Comparison of ENCODE assay signal across 21 mouse cellular contexts in the genomic region with DNA sequence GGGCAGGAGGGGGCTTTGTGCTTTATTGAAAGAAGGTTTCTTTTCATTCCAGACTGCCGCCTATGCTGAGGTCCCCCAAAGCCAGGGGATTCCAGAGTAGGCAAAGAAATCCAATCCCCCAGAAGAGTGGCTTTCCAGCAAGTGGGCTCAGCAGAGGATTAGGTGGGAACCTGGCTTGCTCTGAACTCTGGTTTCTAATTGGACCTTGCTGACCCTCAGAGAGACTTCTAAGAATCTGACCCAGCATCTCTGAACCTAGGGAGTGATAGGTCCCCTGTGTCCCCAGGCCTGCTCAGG. TPM values are rescaled to one million over a fixed set of nuclear protein-coding genes. Genes with fewer than 3 reads are reported as not detected.
A peak's percentile ranks its signal among the peaks of the same experiment; 100 is the strongest.
DNase-seq lines count a peak whose midpoint lies in the region; ATAC-seq and TF ChIP-seq lines count a peak whose summit lies in the region.
"Had no signal": no experiment of that assay in that cellular context is flagged by ENCODE, and none has a peak within 500 bp of the region (broad histone marks: within the 10 kb centered on the region; RNA-seq: fewer than 3 reads in every experiment).

No protein-coding gene starts in this region.

- H3K4me2 ChIP-seq in embryonic facial prominence, embryonic 12.5 days (replicated peaks), result no peak overlapping the region
- H3K4me2 ChIP-seq in hindbrain, embryonic 12.5 days (replicated peaks), result no peak overlapping the region
- H3K4me2 ChIP-seq in midbrain, embryonic 11.5 days, result no peak overlapping the region
- H3K4me2 ChIP-seq: heart, embryonic 13.5 days; hindbrain, embryonic 15.5 days had no signal

- 0 out of 2 replicates have a peak, but pooled peaks have one; percentile 35 for ATAC-seq in embryonic facial prominence, embryonic 12.5 days (ENCODE audit: insufficient number of reproducible peaks, insufficient read depth, low FRiP score, low TSS enrichment)
- ATAC-seq in hindbrain, embryonic 12.5 days (ENCODE audit: low FRiP score), result no peak
- ATAC-seq in midbrain, embryonic 11.5 days (ENCODE audit: low FRiP score), result no peak; the same call in 1 of the 2 replicates

- no peaks in the 10 kb centered on the region for H3K36me3 ChIP-seq in ES-Bruce4 (ENCODE audit: control insufficient read depth, insufficient read depth, low read length, poor library complexity, severe bottlenecking)
- no peaks in the 10 kb centered on the region for H3K36me3 ChIP-seq in embryonic facial prominence, embryonic 12.5 days
- H3K36me3 ChIP-seq in hindbrain, embryonic 12.5 days, result no peaks in the 10 kb centered on the region
- no peaks in the 10 kb centered on the region for H3K36me3 ChIP-seq in midbrain, embryonic 11.5 days (ENCODE audit: control insufficient read depth, insufficient read depth, low read length)
- H3K36me3 ChIP-seq: heart, embryonic 13.5 days; hindbrain, embryonic 15.5 days had no signal

- no peak for TF ChIP-seq CTCF in ES-Bruce4 (IDR thresholded peaks at IDR 0.05; ENCODE audit: low read depth, low read length)

- no peak overlapping the region for H3K27ac ChIP-seq in ES-Bruce4 (ENCODE audit: insufficient read depth, low read length)
- H3K27ac ChIP-seq in embryonic facial prominence, embryonic 12.5 days, result peak overlapping the region; percentile 90
- peak overlapping the region; percentile 72 for H3K27ac ChIP-seq in hindbrain, embryonic 12.5 days
- H3K27ac ChIP-seq in midbrain, embryonic 11.5 days (ENCODE audit: low read depth, low read length), result peak overlapping the region; percentile 67
- H3K27ac ChIP-seq: heart, embryonic 13.5 days; hindbrain, embryonic 15.5 days; macrophage had no signal

- TF ChIP-seq POLR2A in ES-Bruce4 (IDR thresholded peaks at IDR 0.05; ENCODE audit: insufficient read depth, low read length), result no peak

- TF ChIP-seq EP300 in ES-Bruce4 (IDR thresholded peaks at IDR 0.05; ENCODE audit: insufficient read depth, low read depth, low read length), result no peak

- WGBS in embryonic facial prominence, embryonic 12.5 days, result 0% methylated on average over 1 of the region's 1 CpGs
- 4% methylated on average over 1 of the region's 1 CpGs for WGBS in hindbrain, embryonic 12.5 days
- WGBS in midbrain, embryonic 11.5 days, result 5% methylated on average over 1 of the region's 1 CpGs

- H3K9ac ChIP-seq in ES-Bruce4 (ENCODE audit: low read depth, poor library complexity, severe bottlenecking), result peak overlapping the region; percentile 72
- H3K9ac ChIP-seq in embryonic facial prominence, embryonic 12.5 days, result no peak overlapping the region
- H3K9ac ChIP-seq in hindbrain, embryonic 12.5 days, result no peak overlapping the region
- peak overlapping the region; percentile 48 for H3K9ac ChIP-seq in midbrain, embryonic 11.5 days (ENCODE audit: low read length)
- H3K9ac ChIP-seq: heart, embryonic 13.5 days; hindbrain, embryonic 15.5 days had no signal

- DNase-seq in midbrain, embryonic 11.5 days (ENCODE audit: low spot score, missing footprints), result no peak
- DNase-seq in adipocyte (ENCODE audit: low spot score), result no peak
- DNase-seq in layer of hippocampus, adult 11-12 months (ENCODE audit: low spot score), result no peak
- no peak for DNase-seq in cerebellum, adult 11-12 months
- DNase-seq in left cerebral cortex, adult 8-10 months (ENCODE audit: low spot score in 2 of 2), result no peak
- DNase-seq: adrenal gland, postnatal 14 days; cerebellum, adult 9-11 months; kidney, adult 2 months; kidney, postnatal 36 days; liver; lung, adult 2 months; right cerebral cortex, postnatal 4 days; thymus, adult 18-20 months had no signal

- H3K4me1 ChIP-seq in ES-Bruce4 (ENCODE audit: control insufficient read depth, insufficient read depth, low read length), result no peaks in the 10 kb centered on the region
- H3K4me1 ChIP-seq in embryonic facial prominence, embryonic 12.5 days, result peaks cover 36% of the 10 kb centered on the region
- peaks cover 54% of the 10 kb centered on the region for H3K4me1 ChIP-seq in hindbrain, embryonic 12.5 days
- peaks cover 25% of the 10 kb centered on the region for H3K4me1 ChIP-seq in midbrain, embryonic 11.5 days (ENCODE audit: control insufficient read depth, insufficient read depth, low read length)

- H3K27me3 ChIP-seq in ES-Bruce4 (ENCODE audit: control insufficient read depth, insufficient read depth, low read length, poor library complexity, severe bottlenecking), result no peaks in the 10 kb centered on the region
- H3K27me3 ChIP-seq in embryonic facial prominence, embryonic 12.5 days, result no peaks in the 10 kb centered on the region
- 0 out of 2 replicates have a peak, but pooled peaks cover 7% of the 10 kb centered on the region for H3K27me3 ChIP-seq in hindbrain, embryonic 12.5 days
- no peaks in the 10 kb centered on the region for H3K27me3 ChIP-seq in midbrain, embryonic 11.5 days (ENCODE audit: control insufficient read depth, insufficient read depth, low read length)

- H3K9me3 ChIP-seq in ES-Bruce4 (replicated peaks; ENCODE audit: control insufficient read depth, insufficient read depth, low read length, poor library complexity, severe bottlenecking), result no peaks in the 10 kb centered on the region; the same call in 1 of the 2 replicates
- no peaks in the 10 kb centered on the region for H3K9me3 ChIP-seq in embryonic facial prominence, embryonic 12.5 days
- no peaks in the 10 kb centered on the region for H3K9me3 ChIP-seq in hindbrain, embryonic 12.5 days (replicated peaks)
- H3K9me3 ChIP-seq in midbrain, embryonic 11.5 days (ENCODE audit: control insufficient read depth, low read length), result peaks cover 4% of the 10 kb centered on the region
- H3K9me3 ChIP-seq: hindbrain, embryonic 15.5 days had no signal

- H3K4me3 ChIP-seq in ES-Bruce4 (ENCODE audit: low read depth, low read length), result peak overlapping the region; percentile 52; the same call in 1 of the 2 replicates
- H3K4me3 ChIP-seq in embryonic facial prominence, embryonic 12.5 days, result no peak overlapping the region
- no peak overlapping the region for H3K4me3 ChIP-seq in hindbrain, embryonic 12.5 days
- no peak overlapping the region for H3K4me3 ChIP-seq in midbrain, embryonic 11.5 days (ENCODE audit: low read depth, low read length)
- H3K4me3 ChIP-seq: heart, embryonic 13.5 days; hindbrain, embryonic 15.5 days had no signal

RNA-seq across cellular contexts. Expression of a gene that starts 8.0 kb away (rescaled TPM):
- polyA plus RNA-seq in ES-Bruce4 (2011; ENCODE audit: insufficient read depth, insufficient read length, low read depth, missing spikeins), result not detected in 2 replicates
- polyA plus RNA-seq in embryonic facial prominence, embryonic 12.5 days (2016; fragmentation: Nextera tagmentation; extraction: Ambion mirVana), result not detected in 2 replicates
- not detected in 2 replicates for polyA plus RNA-seq in hindbrain, embryonic 12.5 days (2016; fragmentation: Nextera tagmentation; extraction: Ambion mirVana)
- 0.25 TPM in 1 of 2 replicates, not detected in the other for polyA plus RNA-seq in midbrain, embryonic 11.5 days (2014; fragmentation: Nextera tagmentation; extraction: Ambion mirVana)
- total RNA-seq in left cerebral cortex, adult 8-10 months (2022), result under 1 TPM in 3 of 4 experiments, not detected in 1; 0.14 to 0.26 (median 0.16) TPM
- total RNA-seq: adrenal gland, postnatal 14 days had no signal
- polyA plus RNA-seq: gonadal fat pad, adult 2 months; heart, embryonic 13.5 days; hindbrain, embryonic 15.5 days; lung, adult 2 months; macrophage; neural tube, embryonic 14.5 days had no signal

Comparison
In these comparisons a context has a peak if more than half of its experiments do, and no peak if none do; other contexts are left out.
1. H3K9ac ChIP-seq: peak in ES-Bruce4 (single experiment) and midbrain, embryonic 11.5 days (single experiment); none in embryonic facial prominence, embryonic 12.5 days (single experiment) and hindbrain, embryonic 12.5 days (single experiment).